Mouse (Mus musculus) embryonic facial prominence, embryonic 14.5 days (tissue): Measurements from ENCODE around the gene Pfkfb1. TPM values are rescaled to one million over a fixed set of nuclear protein-coding genes. Genes with fewer than 3 reads are reported as not detected.

ENCODE experiments used
- ATAC-seq: fragments of 200-750 bp; cut with Nextera tagmentation; 2 replicates; pipeline ENCODE4 v1.8.0; 2017; ENCODE audit warnings: low read depth, moderate number of reproducible peaks, moderate TSS enrichment
- DNase-seq: peaks from one replicate; pipeline ENCODE4 v3.0.0-alpha.2; 2015; ENCODE audit warnings: low spot score
- H3K27ac ChIP-seq: fragments of 300-500 bp; sonication (generic); replicated peaks from 2 replicates; pipeline ENCODE4 v1.5.1; 2014; ENCODE audit warnings: low read depth, mild to moderate bottlenecking, low read length, moderate library complexity
- H3K27me3 ChIP-seq: fragments of 300-500 bp; sonication (generic); replicated peaks from 2 replicates; pipeline ENCODE4 v1.6.1; 2014; ENCODE audit warnings: low read length; ENCODE audit not compliant: control insufficient read depth, insufficient read depth
- H3K36me3 ChIP-seq: fragments of 300-500 bp; sonication (generic); 2 replicates; pipeline ENCODE4 v1.6.1; 2014; ENCODE audit warnings: low read length, mixed read lengths; ENCODE audit not compliant: control insufficient read depth, insufficient read depth
- H3K4me1 ChIP-seq: fragments of 300-500 bp; sonication (generic); 2 replicates; pipeline ENCODE4 v1.6.1; 2014; ENCODE audit warnings: antibody characterized with exemption, low read length; ENCODE audit not compliant: control insufficient read depth, insufficient read depth
- H3K4me2 ChIP-seq: fragments of 300-500 bp; sonication (generic); 2 replicates; pipeline ENCODE4 v1.6.1; 2014; ENCODE audit warnings: low read depth, mild to moderate bottlenecking, low read length, moderate library complexity, mixed read lengths
- H3K4me3 ChIP-seq: fragments of 300-500 bp; sonication (generic); 2 replicates; pipeline ENCODE4 v1.5.1; 2014; ENCODE audit warnings: low read depth, mild to moderate bottlenecking, low read length
- H3K9ac ChIP-seq: fragments of 300-500 bp; sonication (generic); 2 replicates; pipeline ENCODE4 v1.6.1; 2014; ENCODE audit warnings: low read depth, mild to moderate bottlenecking, low read length, moderate library complexity, mixed read lengths
- H3K9me3 ChIP-seq: fragments of 300-500 bp; sonication (generic); 2 replicates; pipeline ENCODE4 v1.6.1; 2016; ENCODE audit warnings: low read length; ENCODE audit not compliant: control insufficient read depth
- WGBS: fragments of 180-500 bp; shearing (Covaris S2); extraction: QIAGEN DNeasy Blood & Tissue Kit; methylation state at CpG from one replicate; pipeline ENCODE4 v1.1.7; 2014; 5-methylcytosine and 5-hydroxymethylcytosine counted together
- microRNA-seq: library from miRNA; unstranded; fragments of <30 nt; microRNA quantifications from one replicate; pipeline ENCODE4, GENCODE M21; 2016; ENCODE audit warnings: borderline number of aligned reads
- polyA plus RNA-seq: library from polyadenylated mRNA; unstranded; fragments of >200 nt; fragmentation: Nextera tagmentation; extraction: Ambion mirVana; gene quantifications from 2 replicates; pipeline ENCODE4 v1.2.1, GENCODE M21; 2014

The Pfkfb1 gene
- polyA plus RNA-seq, 1 experiment from 2014 or later: 5.4 TPM

GRCm38 (mm10) chrX:150656122-150656907 lies 68.3 kb downstream of the Pfkfb1 start:
- DNase-seq (peak; percentile 38), ATAC-seq (peak; percentile 66; the same call in 1 of the 2 replicates)
- H3K27ac ChIP-seq: peak overlapping the region; percentile 53
- peak overlapping the region; percentile 64 for H3K9ac ChIP-seq
- H3K27me3 ChIP-seq: peaks cover 2% of the 10 kb centered on the region; the same call in 1 of the 2 replicates
- 0 out of 2 replicates have a peak, but pooled peaks cover 11% of the 10 kb centered on the region for H3K36me3 ChIP-seq
- peak overlapping the region; percentile 50 for H3K4me2 ChIP-seq
- 49% methylated on average over 20 of the region's 44 CpGs for WGBS
- peak overlapping the region; percentile 51 for H3K4me3 ChIP-seq
- H3K9me3 ChIP-seq: no peaks in the 10 kb centered on the region
- no peaks in the 10 kb centered on the region for H3K4me1 ChIP-seq

GRCm38 (mm10) chrX:150656908-150657796 lies 69.1 kb downstream of the Pfkfb1 start, which contains the start of gene Tro:
TSS of gene Tro (minus strand) at chrX:150657583.
- peak within 1 kb of the TSS; percentile 53 for H3K27ac ChIP-seq
- no peaks in the 10 kb centered on the region for H3K9me3 ChIP-seq
- ATAC-seq: peak; percentile 94

GRCm38 (mm10) chrX:150657797-150658118 lies 69.7 kb downstream of the Pfkfb1 start:
- Histone ChIP-seq H3K9ac (no peak overlapping the region), H3K27ac (no peak overlapping the region), H3K4me2 (peak overlapping the region; percentile 50), H3K36me3 (0 out of 2 replicates have a peak, but pooled peaks cover 9% of the 10 kb centered on the region), H3K4me3 (peak overlapping the region; percentile 51), H3K27me3 (peaks cover 2% of the 10 kb centered on the region; the same call in 1 of the 2 replicates), H3K9me3 (no peaks in the 10 kb centered on the region), H3K4me1 (no peaks in the 10 kb centered on the region)
- no peak for DNase-seq
- WGBS: 32% methylated on average over 3 of the region's 3 CpGs
- ATAC-seq: peak; percentile 26; the same call in 1 of the 2 replicates

More at GRCm38 (mm10) chrX:150656908-150657796, 69.1 kb downstream of the Pfkfb1 start, which contains the start of gene Tro:
- WGBS: 27% methylated on average over 33 of the region's 37 CpGs
- Histone ChIP-seq H3K4me1 (no peaks in the 10 kb centered on the region), H3K9ac (peak within 1 kb of the TSS; percentile 64), H3K36me3 (0 out of 2 replicates have a peak, but pooled peaks cover 11% of the 10 kb centered on the region), H3K4me2 (peak within 1 kb of the TSS; percentile 50), H3K27me3 (peaks cover 2% of the 10 kb centered on the region; the same call in 1 of the 2 replicates), H3K4me3 (peak within 1 kb of the TSS; percentile 51)
- peak; percentile 82 for DNase-seq

- Histone ChIP-seq H3K36me3 (no peaks in the 10 kb centered on the region), H3K9me3 (no peaks in the 10 kb centered on the region), H3K9ac (no peak overlapping the region), H3K4me3 (no peak overlapping the region), H3K4me2 (no peak overlapping the region), H3K27ac (no peak overlapping the region), H3K4me1 (no peaks in the 10 kb centered on the region), H3K27me3 (no peaks in the 10 kb centered on the region)
- ATAC-seq (no peak), DNase-seq (no peak)
- 40% methylated on average over 4 of the region's 4 CpGs for WGBS
Observed at GRCm38 (mm10) chrX:150662809-150663208, 74.8 kb downstream of the Pfkfb1 start.

- H3K4me2 ChIP-seq: no peak overlapping the region
- H3K4me3 ChIP-seq: no peak overlapping the region
- H3K36me3 ChIP-seq: no peaks in the 10 kb centered on the region
- DNase-seq (no peak), ATAC-seq (no peak)
- no peaks in the 10 kb centered on the region for H3K27me3 ChIP-seq
- H3K9me3 ChIP-seq: no peaks in the 10 kb centered on the region
- 34% methylated on average over 1 of the region's 1 CpGs for WGBS
- no peak overlapping the region for H3K27ac ChIP-seq
- no peak overlapping the region for H3K9ac ChIP-seq
- H3K4me1 ChIP-seq: no peaks in the 10 kb centered on the region
Observed at GRCm38 (mm10) chrX:150677505-150677904, 89.5 kb downstream of the Pfkfb1 start.

Small RNA genes lying within 50 kb of the gene (microRNA-seq; reads per million reads assigned to microRNA genes)
- gene Mir3620: not detected

Other genes starting within 250 kb of the Pfkfb1 start
- 29.6 and 35.8 TPM in 2 replicates for gene Tmem29, start 129.1 kb upstream of the Pfkfb1 start, polyA plus RNA-seq
- 83.1 and 98.4 TPM in 2 replicates for gene Alas2, start 40.9 kb upstream of the Pfkfb1 start, polyA plus RNA-seq
- 16.9 and 18.6 TPM in 2 replicates for gene Apex2, start 1.6 kb downstream of the Pfkfb1 start, polyA plus RNA-seq
- 38.1 and 40.8 TPM in 2 replicates for gene Tro, start 69.4 kb downstream of the Pfkfb1 start, polyA plus RNA-seq
- 964 and 1,045 TPM in 2 replicates for gene Maged2, start 226.1 kb downstream of the Pfkfb1 start, polyA plus RNA-seq